Mouse (Mus musculus) liver, embryonic 14.5 days (tissue): ENCODE results near the gene Gtpbp1. TPM values are rescaled to one million over a fixed set of nuclear protein-coding genes. Genes with fewer than 3 reads are reported as not detected.

ENCODE experiments used
- ATAC-seq: fragments of 200-750 bp; cut with Nextera tagmentation; 2 replicates; pipeline ENCODE4 v1.8.0; 2017; ENCODE audit warnings: moderate number of reproducible peaks, mild to moderate bottlenecking, moderate library complexity; ENCODE audit not compliant: insufficient read depth
- DNase-seq, 3 experiments: peaks; one replicate each; pipeline ENCODE4 v3.0.0-alpha.2; 2012 to 2013; ENCODE audit warnings: low read depth in 3 of 3, low spot score in 3 of 3
- H3K27ac ChIP-seq: fragments of 300-500 bp; sonication (generic); 2 replicates; pipeline ENCODE4 v1.5.1; 2014; ENCODE audit warnings: moderate library complexity, mild to moderate bottlenecking, control low read depth, inconsistent platforms
- H3K27me3 ChIP-seq: fragments of 300-500 bp; sonication (generic); 2 replicates; pipeline ENCODE4 v1.6.1; 2014; ENCODE audit warnings: mild to moderate bottlenecking, low read length, moderate library complexity; ENCODE audit not compliant: control insufficient read depth, insufficient read depth
- H3K36me3 ChIP-seq: fragments of 300-500 bp; sonication (generic); replicated peaks from 2 replicates; pipeline ENCODE4 v1.6.1; 2014; ENCODE audit warnings: low read depth; ENCODE audit not compliant: control insufficient read depth, insufficient read depth
- H3K4me1 ChIP-seq, 2 experiments: fragments of 200-500 bp in 1 of 2; fragments of 300-500 bp in 1 of 2; sonication (generic) in 1 of 2; replicated peaks; 2 replicates each; pipeline ENCODE4 v1.6.1; 2012 to 2014; ENCODE audit warnings: antibody characterized with exemption in 1 of 2, inconsistent platforms in 1 of 2, low read length in 1 of 2; ENCODE audit not compliant: control insufficient read depth in 2 of 2, insufficient read depth in 2 of 2
- H3K4me2 ChIP-seq: fragments of 300-500 bp; sonication (generic); 2 replicates; pipeline ENCODE4 v1.6.1; 2014; ENCODE audit warnings: low read depth, mild to moderate bottlenecking, control low read depth, moderate library complexity
- H3K4me3 ChIP-seq, 2 experiments: fragments of 200-500 bp in 1 of 2; fragments of 300-500 bp in 1 of 2; sonication (generic) in 1 of 2; 2 replicates each; pipeline ENCODE4 v1.5.1; 2012 to 2014; ENCODE audit warnings: low read depth in 2 of 2, low read length in 2 of 2, mild to moderate bottlenecking in 2 of 2, control low read depth in 1 of 2, inconsistent platforms in 1 of 2, moderate library complexity in 1 of 2; ENCODE audit not compliant: insufficient read depth in 1 of 2
- H3K9ac ChIP-seq: fragments of 300-500 bp; sonication (generic); replicated peaks from 2 replicates; pipeline ENCODE4 v1.6.1; 2014; ENCODE audit warnings: mild to moderate bottlenecking, control low read depth, moderate library complexity
- H3K9me3 ChIP-seq: fragments of 300-500 bp; sonication (generic); 2 replicates; pipeline ENCODE4 v1.6.1; 2016; ENCODE audit warnings: low read length, mixed read lengths; ENCODE audit not compliant: control insufficient read depth
- CTCF ChIP-seq: IDR thresholded peaks from 2 replicates; pipeline ENCODE4 v1.5.1; 2016; ENCODE audit warnings: antibody characterized with exemption, low read depth, control low read depth
- EP300 ChIP-seq: IDR thresholded peaks from 2 replicates; pipeline ENCODE4 v1.6.1; 2016; ENCODE audit warnings: antibody characterized with exemption, low read depth
- WGBS: fragments of 180-500 bp; shearing (Covaris S2); extraction: QIAGEN DNeasy Blood & Tissue Kit; methylation state at CpG from one replicate; pipeline ENCODE4 v1.1.7; 2014; ENCODE audit not compliant: insufficient replicate concordance; 5-methylcytosine and 5-hydroxymethylcytosine counted together
- polyA plus RNA-seq, 2 experiments: library from polyadenylated mRNA; depleted of rRNA in 1 of 2; stranded (reverse) in 1 of 2; unstranded in 1 of 2; fragments of >200 nt; fragmentation: Nextera tagmentation in 1 of 2; extraction: Ambion mirVana in 1 of 2; gene quantifications; 2 replicates each; pipeline versions ENCODE4 v1.2.1 to v1.2.3; 2012 to 2014

Gene Gtpbp1
- polyA plus RNA-seq, 2 experiments: 22.6 to 23.5 TPM

- ATAC-seq (no peak), DNase-seq (no peak)
- Histone ChIP-seq H3K4me3 (no peak overlapping the region), H3K9ac (no peak overlapping the region), H3K36me3 (no peaks in the 10 kb centered on the region; the same call in 1 of the 2 replicates), H3K27me3 (no peaks in the 10 kb centered on the region), H3K27ac (no peak overlapping the region), H3K9me3 (no peaks in the 10 kb centered on the region), H3K4me1 (no peaks in the 10 kb centered on the region), H3K4me2 (no peak overlapping the region)
- 71% methylated on average over 10 of the region's 10 CpGs for WGBS
- TF ChIP-seq EP300 (no peak), CTCF (no peak)
Measured at GRCm38 (mm10) chr15:79728731-79729388, 38.2 kb downstream of the Gtpbp1 start.

- ATAC-seq: no peak
- Histone ChIP-seq H3K9me3 (no peaks in the 10 kb centered on the region), H3K27me3 (no peaks in the 10 kb centered on the region), H3K4me1 (no peaks in the 10 kb centered on the region), H3K9ac (no peak overlapping the region), H3K36me3 (no peaks in the 10 kb centered on the region; the same call in 1 of the 2 replicates), H3K4me2 (no peak overlapping the region), H3K27ac (no peak overlapping the region), H3K4me3 (no peak overlapping the region)
- DNase-seq: no peak
- 69% methylated on average over 7 of the region's 7 CpGs for WGBS
- no peak for TF ChIP-seq CTCF
- no peak for TF ChIP-seq EP300
Measured at GRCm38 (mm10) chr15:79731554-79731953, 40.9 kb downstream of the Gtpbp1 start.

GRCm38 (mm10) chr15:79733192-79733591 lies 42.5 kb downstream of the Gtpbp1 start:
- Histone ChIP-seq H3K36me3 (peaks cover 3% of the 10 kb centered on the region; the same call in 1 of the 2 replicates), H3K4me3 (no peak overlapping the region), H3K27me3 (no peaks in the 10 kb centered on the region)

GRCm38 (mm10) chr15:79733640-79734039 lies 43.0 kb downstream of the Gtpbp1 start:
- Histone ChIP-seq H3K4me3 (no peak overlapping the region), H3K27ac (no peak overlapping the region), H3K4me2 (no peak overlapping the region), H3K36me3 (peaks cover 3% of the 10 kb centered on the region; the same call in 1 of the 2 replicates), H3K9me3 (no peaks in the 10 kb centered on the region), H3K9ac (no peak overlapping the region), H3K27me3 (no peaks in the 10 kb centered on the region), H3K4me1 (no peaks in the 10 kb centered on the region)
- DNase-seq (no peak), ATAC-seq (no peak)
- TF ChIP-seq CTCF (no peak), EP300 (no peak)
- 59% methylated on average over 4 of the region's 4 CpGs for WGBS

More at GRCm38 (mm10) chr15:79733192-79733591, 42.5 kb downstream of the Gtpbp1 start:
- no peak for TF ChIP-seq EP300
- TF ChIP-seq CTCF: no peak
- H3K27ac ChIP-seq: no peak overlapping the region
- H3K9me3 ChIP-seq: no peaks in the 10 kb centered on the region
- no peak overlapping the region for H3K4me2 ChIP-seq
- ATAC-seq (no peak), DNase-seq (no peak)
- H3K4me1 ChIP-seq: no peaks in the 10 kb centered on the region
- whole genome bisulfite sequencing: 85% methylated on average over 8 of the region's 8 CpGs
- H3K9ac ChIP-seq: no peak overlapping the region

GRCm38 (mm10) chr15:79734311-79734710 lies 43.7 kb downstream of the Gtpbp1 start:
- H3K27ac ChIP-seq: no peak overlapping the region
- no peak for TF ChIP-seq CTCF
- TF ChIP-seq EP300: no peak
- H3K4me3 ChIP-seq: no peak overlapping the region
- H3K4me1 ChIP-seq: no peaks in the 10 kb centered on the region
- no peak for ATAC-seq
- H3K27me3 ChIP-seq: no peaks in the 10 kb centered on the region
- no peak overlapping the region for H3K9ac ChIP-seq
- WGBS: 74% methylated on average over 8 of the region's 8 CpGs
- no peaks in the 10 kb centered on the region for H3K9me3 ChIP-seq
- no peak for DNase-seq
- peaks cover 3% of the 10 kb centered on the region; the same call in 1 of the 2 replicates for H3K36me3 ChIP-seq
- no peak overlapping the region for H3K4me2 ChIP-seq
